Mouse (Mus musculus) lung, postnatal 0 days (tissue): ENCODE measurements around the gene Ugt1a8. TPM values are rescaled to one million over a fixed set of nuclear protein-coding genes. Genes with fewer than 3 reads are reported as not detected.
A peak's percentile ranks its signal among the peaks of the same experiment; 100 is the strongest.

Experiments
- ATAC-seq: fragments of 200-750 bp; cut with Nextera tagmentation; 2 replicates; pipeline ENCODE4 v1.8.0; 2017; ENCODE audit warnings: moderate library complexity
- DNase-seq: peaks from one replicate; pipeline ENCODE4 v3.0.0-alpha.2; 2016; ENCODE audit warnings: low spot score
- H3K27ac ChIP-seq: fragments of 300-500 bp; sonication (generic); 2 replicates; pipeline ENCODE4 v1.5.1; 2014; ENCODE audit warnings: antibody characterized with exemption, mild to moderate bottlenecking, low read length, mixed read lengths
- H3K27me3 ChIP-seq: fragments of 300-500 bp; sonication (generic); replicated peaks from 2 replicates; pipeline ENCODE4 v1.6.1; 2014; ENCODE audit warnings: low read length, mixed read lengths; ENCODE audit not compliant: insufficient read depth
- H3K36me3 ChIP-seq: fragments of 300-500 bp; sonication (generic); 2 replicates; pipeline ENCODE4 v1.6.1; 2014; ENCODE audit warnings: low read length, mixed read lengths; ENCODE audit not compliant: insufficient read depth
- H3K4me1 ChIP-seq: fragments of 300-500 bp; sonication (generic); 2 replicates; pipeline ENCODE4 v1.6.1; 2014; ENCODE audit warnings: antibody characterized with exemption, low read depth, low read length, mixed read lengths; ENCODE audit not compliant: insufficient read depth
- H3K4me2 ChIP-seq: fragments of 300-500 bp; sonication (generic); replicated peaks from 2 replicates; pipeline ENCODE4 v1.6.1; 2014; ENCODE audit warnings: low read depth, mild to moderate bottlenecking, low read length, moderate library complexity, mixed read lengths
- H3K4me3 ChIP-seq: fragments of 300-500 bp; sonication (generic); 2 replicates; pipeline ENCODE4 v1.5.1; 2014; ENCODE audit warnings: low read depth, low read length
- H3K9ac ChIP-seq: fragments of 300-500 bp; sonication (generic); replicated peaks from 2 replicates; pipeline ENCODE4 v1.6.1; 2014; ENCODE audit warnings: low read depth, mild to moderate bottlenecking
- H3K9me3 ChIP-seq: fragments of 300-500 bp; sonication (generic); 2 replicates; pipeline ENCODE4 v1.6.1; 2016; ENCODE audit warnings: low read length, mixed read lengths
- CTCF ChIP-seq: IDR thresholded peaks from 2 replicates; pipeline ENCODE4 v1.5.1; 2016; ENCODE audit warnings: antibody characterized with exemption, mild to moderate bottlenecking
- EP300 ChIP-seq: IDR thresholded peaks from 2 replicates; pipeline ENCODE4 v1.6.1; 2016; ENCODE audit warnings: antibody characterized with exemption, mild to moderate bottlenecking, control low read depth
- WGBS: fragments of 180-500 bp; shearing (Covaris S2); extraction: QIAGEN DNeasy Blood & Tissue Kit; methylation state at CpG from one replicate; pipeline ENCODE4 v1.1.7; 2014; 5-methylcytosine and 5-hydroxymethylcytosine counted together
- polyA plus RNA-seq: library from polyadenylated mRNA; unstranded; fragments of >200 nt; fragmentation: Nextera tagmentation; extraction: Ambion mirVana; gene quantifications from 2 replicates; pipeline ENCODE4 v1.2.1, GENCODE M21; 2015

Ugt1a8 gene
- polyA plus RNA-seq, 1 experiment from 2014 or later, result not detected

- Histone ChIP-seq H3K4me1 (no peaks in the 10 kb centered on the region), H3K4me3 (no peak within 1 kb of the TSS), H3K9ac (no peak within 1 kb of the TSS), H3K9me3 (no peaks in the 10 kb centered on the region), H3K27ac (no peak within 1 kb of the TSS), H3K36me3 (no peaks in the 10 kb centered on the region), H3K4me2 (no peak within 1 kb of the TSS), H3K27me3 (no peaks in the 10 kb centered on the region)
- ATAC-seq, result no peak
- WGBS, result 33% methylated on average over 2 of the region's 2 CpGs
- no peak for DNase-seq
- no peak for TF ChIP-seq EP300
- no peak for TF ChIP-seq CTCF
These were observed 17.1 kb upstream of the Ugt1a8 start, which contains the start of gene Ugt1a9 for GRCm38 (mm10) chr1:88070495-88070894. Gene Ugt1a9 (plus strand): TSS chr1:88070800.

- peak; percentile 58 for DNase-seq
These were observed 16.7 kb upstream of the Ugt1a8 start for GRCm38 (mm10) chr1:88070902-88071301.

DNA sequence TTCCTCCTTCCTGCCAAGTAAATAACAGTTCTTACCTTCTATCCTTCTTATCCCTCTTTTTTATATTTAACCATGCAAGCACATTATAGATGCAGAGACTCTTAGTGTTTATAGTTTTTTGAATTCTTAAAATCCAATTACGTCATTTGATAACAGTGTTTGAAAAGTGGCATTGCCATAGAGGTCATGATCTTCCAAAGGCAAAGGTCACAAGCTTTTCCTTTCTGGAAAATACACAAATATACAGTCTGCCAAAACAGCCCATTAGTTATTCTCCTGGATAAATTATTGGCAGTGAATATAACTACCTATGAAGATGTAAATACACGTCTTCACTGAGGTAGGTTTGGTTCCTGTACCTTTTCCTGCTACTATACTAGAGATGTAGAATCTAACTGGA is 13.1 kb upstream of the Ugt1a8 start:
- Histone ChIP-seq H3K4me2 (no peak overlapping the region), H3K9me3 (no peaks in the 10 kb centered on the region), H3K27me3 (no peaks in the 10 kb centered on the region), H3K4me1 (no peaks in the 10 kb centered on the region), H3K4me3 (no peak overlapping the region), H3K36me3 (no peaks in the 10 kb centered on the region), H3K27ac (no peak overlapping the region), H3K9ac (no peak overlapping the region)
- ATAC-seq, result no peak
- 74% methylated on average over 2 of the region's 2 CpGs for WGBS
- DNase-seq, result no peak
- TF ChIP-seq CTCF (no peak), EP300 (no peak)

More at GRCm38 (mm10) chr1:88070902-88071301, 16.7 kb upstream of the Ugt1a8 start:
- no peak overlapping the region for H3K27ac ChIP-seq
- H3K4me1 ChIP-seq, result no peaks in the 10 kb centered on the region
- no peak overlapping the region for H3K4me3 ChIP-seq
- H3K9me3 ChIP-seq, result no peaks in the 10 kb centered on the region
- TF ChIP-seq CTCF (no peak), EP300 (peak; percentile 20; the same call in 1 of the 2 replicates)
- no peaks in the 10 kb centered on the region for H3K36me3 ChIP-seq
- no peak overlapping the region for H3K9ac ChIP-seq
- no peak overlapping the region for H3K4me2 ChIP-seq
- peak; percentile 67 for ATAC-seq
- H3K27me3 ChIP-seq, result no peaks in the 10 kb centered on the region
- 47% methylated on average over 4 of the region's 4 CpGs for whole genome bisulfite sequencing

DNA sequence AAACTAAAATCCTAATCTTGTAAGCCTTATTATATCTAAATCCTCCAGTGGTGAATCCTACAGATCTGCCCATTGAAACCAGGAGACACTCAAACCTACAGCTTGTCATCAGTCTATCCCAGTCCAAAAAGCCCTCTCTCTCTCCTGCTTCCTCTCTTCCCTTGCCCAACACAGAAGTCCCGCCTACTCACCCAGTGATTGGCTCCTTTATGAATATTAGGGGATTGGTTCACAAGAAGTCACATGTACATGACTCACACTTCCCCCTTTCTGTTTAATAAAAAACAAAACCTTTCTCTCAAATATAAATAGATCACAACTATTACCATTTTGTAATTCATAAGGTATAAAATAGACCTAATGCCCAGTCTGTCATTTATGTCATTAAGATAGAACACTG is 10.5 kb upstream of the Ugt1a8 start:
- 90% methylated on average over 1 of the region's 1 CpGs for WGBS
- no peaks in the 10 kb centered on the region for H3K27me3 ChIP-seq

DNA sequence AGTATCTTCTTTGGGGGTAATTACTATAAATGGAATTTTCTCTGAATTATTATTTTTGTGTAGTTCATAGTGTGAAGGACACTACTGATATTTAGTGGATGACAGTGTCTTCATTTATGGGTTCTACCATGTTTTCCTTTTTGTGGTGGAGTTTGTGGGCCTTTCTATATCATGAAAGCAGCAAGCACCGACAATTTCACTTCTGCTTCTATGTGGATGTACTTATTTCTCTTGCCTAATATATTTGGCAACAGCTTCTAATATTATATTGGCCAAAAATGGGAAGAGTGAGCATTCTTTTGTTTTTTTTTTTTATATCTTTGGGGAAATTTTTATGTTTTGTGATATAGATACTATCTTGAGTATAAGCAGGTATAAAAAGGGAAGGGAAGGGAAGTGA is 5.9 kb upstream of the Ugt1a8 start:
- ATAC-seq (no peak), DNase-seq (no peak)
- no peak for TF ChIP-seq EP300
- TF ChIP-seq CTCF, result no peak
- H3K9me3 ChIP-seq, result no peaks in the 10 kb centered on the region
- H3K4me2 ChIP-seq, result no peak overlapping the region
- no peaks in the 10 kb centered on the region for H3K4me1 ChIP-seq
- H3K27me3 ChIP-seq, result no peaks in the 10 kb centered on the region
- no peak overlapping the region for H3K4me3 ChIP-seq
- no peak overlapping the region for H3K9ac ChIP-seq
- WGBS, result 81% methylated on average over 1 of the region's 1 CpGs
- H3K36me3 ChIP-seq, result no peaks in the 10 kb centered on the region
- no peak overlapping the region for H3K27ac ChIP-seq

More for the DNA sequence above, 10.5 kb upstream of the Ugt1a8 start:
- Histone ChIP-seq H3K4me1 (no peaks in the 10 kb centered on the region), H3K4me2 (no peak overlapping the region), H3K27ac (no peak overlapping the region), H3K9ac (no peak overlapping the region), H3K4me3 (no peak overlapping the region), H3K36me3 (no peaks in the 10 kb centered on the region), H3K9me3 (no peaks in the 10 kb centered on the region)
- no peak for ATAC-seq
- TF ChIP-seq CTCF, result no peak
- no peak for TF ChIP-seq EP300
- peak; percentile 16 for DNase-seq

DNA sequence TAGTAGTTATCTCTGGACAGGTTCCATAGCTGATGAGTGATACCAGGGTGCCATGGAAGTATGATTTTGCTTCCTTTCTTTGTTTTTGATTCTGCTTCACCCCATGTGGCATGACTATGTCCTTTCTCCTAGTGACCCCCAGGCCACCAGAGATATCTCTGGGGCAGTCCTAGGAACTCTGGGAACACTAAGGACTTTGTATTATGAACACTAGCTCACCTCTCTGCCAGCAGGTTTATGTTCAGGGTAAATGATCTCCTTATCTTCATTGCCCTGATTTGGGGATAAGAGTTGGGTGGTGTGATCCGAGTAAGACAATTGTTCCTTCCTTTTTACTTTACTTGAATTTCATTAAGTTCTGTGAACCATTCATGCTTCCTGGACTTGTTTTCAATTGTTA is 1.5 kb upstream of the Ugt1a8 start:
- no peak overlapping the region for H3K4me2 ChIP-seq
- no peak overlapping the region for H3K4me3 ChIP-seq
- 49% methylated on average over 1 of the region's 1 CpGs for WGBS
- H3K27me3 ChIP-seq, result no peaks in the 10 kb centered on the region
- H3K9ac ChIP-seq, result no peak overlapping the region
- no peak for DNase-seq
- no peaks in the 10 kb centered on the region for H3K4me1 ChIP-seq
- ATAC-seq, result no peak
- no peaks in the 10 kb centered on the region for H3K9me3 ChIP-seq
- no peaks in the 10 kb centered on the region for H3K36me3 ChIP-seq
- H3K27ac ChIP-seq, result no peak overlapping the region
- TF ChIP-seq EP300 (no peak), CTCF (no peak)

- ATAC-seq (no peak), DNase-seq (no peak)
- H3K9ac ChIP-seq, result no peak overlapping the region
- no peak for TF ChIP-seq CTCF
- TF ChIP-seq EP300, result no peak
- H3K27ac ChIP-seq, result no peak overlapping the region
- H3K4me2 ChIP-seq, result no peak overlapping the region
- H3K27me3 ChIP-seq, result no peaks in the 10 kb centered on the region
- H3K4me3 ChIP-seq, result no peak overlapping the region
- no peaks in the 10 kb centered on the region for H3K36me3 ChIP-seq
- 0 out of 2 replicates have a peak, but pooled peaks cover 3% of the 10 kb centered on the region for H3K4me1 ChIP-seq
- no peaks in the 10 kb centered on the region for H3K9me3 ChIP-seq
These were observed 4.7 kb downstream of the Ugt1a8 start for GRCm38 (mm10) chr1:88092341-88092740.
